Mouse (Mus musculus) forebrain, embryonic 15.5 days (tissue): ENCODE results near the gene Rab3il1. TPM values are rescaled to one million over a fixed set of nuclear protein-coding genes. Genes with fewer than 3 reads are reported as not detected.
"Not testable (repeated sequence)": the region's sequence is repeated elsewhere in the genome, so short reads cannot be mapped to it uniquely, and the experiment has no call there.

Experiments
- ATAC-seq: fragments of 200-750 bp; cut with Nextera tagmentation; replicated peaks from 2 replicates; pipeline ENCODE4 v1.8.0; 2017; ENCODE audit warnings: mild to moderate bottlenecking, moderate TSS enrichment, moderate library complexity
- H3K27ac ChIP-seq: fragments of 300-500 bp; sonication (generic); replicated peaks from 2 replicates; pipeline ENCODE4 v1.5.1; 2015; ENCODE audit warnings: mild to moderate bottlenecking, inconsistent platforms
- H3K27me3 ChIP-seq: fragments of 300-500 bp; sonication (generic); 2 replicates; pipeline ENCODE4 v1.6.1; 2015; ENCODE audit warnings: inconsistent platforms
- H3K36me3 ChIP-seq: fragments of 300-500 bp; sonication (generic); 2 replicates; pipeline ENCODE4 v1.6.1; 2015; ENCODE audit warnings: mild to moderate bottlenecking, inconsistent platforms
- H3K4me1 ChIP-seq: fragments of 300-500 bp; sonication (generic); 2 replicates; pipeline ENCODE4 v1.6.1; 2015; ENCODE audit warnings: inconsistent platforms
- H3K4me2 ChIP-seq: fragments of 300-500 bp; sonication (generic); replicated peaks from 2 replicates; pipeline ENCODE4 v1.6.1; 2015; ENCODE audit warnings: mild to moderate bottlenecking, inconsistent platforms
- H3K4me3 ChIP-seq: fragments of 300-500 bp; sonication (generic); 2 replicates; pipeline ENCODE4 v1.5.1; 2015; ENCODE audit warnings: mild to moderate bottlenecking, inconsistent platforms
- H3K9ac ChIP-seq: fragments of 300-500 bp; sonication (generic); replicated peaks from 2 replicates; pipeline ENCODE4 v1.6.1; 2015; ENCODE audit warnings: mild to moderate bottlenecking, inconsistent platforms
- H3K9me3 ChIP-seq: fragments of 300-500 bp; sonication (generic); 2 replicates; pipeline ENCODE4 v1.6.1; 2016; ENCODE audit warnings: inconsistent platforms
- WGBS: fragments of 180-500 bp; shearing (Covaris S2); methylation state at CpG from one replicate; pipeline ENCODE4 v1.1.7; 2015; ENCODE audit warnings: mixed read lengths; 5-methylcytosine and 5-hydroxymethylcytosine counted together
- polyA plus RNA-seq: library from polyadenylated mRNA; unstranded; fragments of >200 nt; fragmentation: Nextera tagmentation; extraction: Ambion mirVana; gene quantifications from 2 replicates; pipeline ENCODE4 v1.2.1, GENCODE M21; 2015

Rab3il1 gene
- polyA plus RNA-seq, 1 experiment from 2014 or later, result 17.9 TPM

DNA sequence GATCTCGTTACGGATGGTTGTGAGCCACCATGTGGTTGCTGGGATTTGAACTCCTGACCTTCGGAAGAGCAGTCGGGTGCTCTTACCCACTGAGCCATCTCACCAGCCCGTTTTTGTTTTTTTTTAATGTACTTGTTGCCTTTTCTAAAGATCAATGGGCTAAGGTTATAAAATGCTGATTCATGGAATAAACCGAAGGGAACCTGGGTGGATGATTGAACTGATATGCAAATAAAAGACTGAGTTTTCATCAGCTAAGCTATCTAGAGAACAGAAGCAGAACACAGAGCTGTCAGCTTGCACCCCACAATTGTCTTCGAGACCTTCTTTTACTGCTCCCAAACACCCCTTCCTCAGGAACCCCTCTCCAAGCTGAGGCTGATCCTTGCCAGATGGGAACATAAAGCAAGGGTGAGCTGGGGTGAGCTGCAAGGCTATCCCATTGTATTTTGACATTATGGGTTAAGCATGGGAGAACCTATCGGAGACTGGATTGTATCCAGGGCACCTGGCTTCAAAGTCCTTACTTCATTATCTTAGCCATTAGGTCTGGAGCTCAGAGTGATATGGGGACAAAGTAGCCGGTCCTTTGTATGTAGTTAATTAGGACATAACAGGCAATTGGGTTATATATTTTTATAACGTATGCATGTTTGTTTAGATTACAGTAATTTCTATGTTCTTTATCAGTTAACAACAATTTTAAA lies 33.2 kb upstream of the Rab3il1 start:
- no peak for ATAC-seq
- Histone ChIP-seq H3K9ac (no peak overlapping the region), H3K27me3 (no peaks in the 10 kb centered on the region), H3K9me3 (no peaks in the 10 kb centered on the region), H3K4me1 (no peaks in the 10 kb centered on the region), H3K36me3 (no peaks in the 10 kb centered on the region), H3K4me3 (no peak overlapping the region), H3K4me2 (no peak overlapping the region), H3K27ac (no peak overlapping the region)
- WGBS, result 84% methylated on average over 10 of the region's 10 CpGs

DNA sequence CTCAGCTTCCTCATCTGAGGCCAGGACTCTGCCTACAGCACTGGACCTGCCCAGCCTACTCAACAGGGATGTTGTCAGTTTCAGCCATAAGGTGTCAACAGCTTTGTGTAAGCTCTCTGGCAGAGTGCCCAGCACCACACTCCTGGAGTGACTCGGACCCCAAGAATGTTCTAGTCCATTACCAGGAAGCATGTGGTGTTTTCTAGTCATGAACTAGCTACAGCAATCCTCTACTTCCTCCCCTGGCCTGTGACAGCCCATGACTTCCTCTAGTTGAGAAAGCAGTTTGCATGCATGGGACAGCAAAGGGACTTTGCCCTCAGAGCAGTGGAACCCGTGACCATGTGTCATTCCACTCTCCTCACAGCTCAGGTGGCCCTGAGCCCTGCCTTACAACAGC lies 26.6 kb upstream of the Rab3il1 start:
- 64% methylated on average over 2 of the region's 2 CpGs for WGBS

DNA sequence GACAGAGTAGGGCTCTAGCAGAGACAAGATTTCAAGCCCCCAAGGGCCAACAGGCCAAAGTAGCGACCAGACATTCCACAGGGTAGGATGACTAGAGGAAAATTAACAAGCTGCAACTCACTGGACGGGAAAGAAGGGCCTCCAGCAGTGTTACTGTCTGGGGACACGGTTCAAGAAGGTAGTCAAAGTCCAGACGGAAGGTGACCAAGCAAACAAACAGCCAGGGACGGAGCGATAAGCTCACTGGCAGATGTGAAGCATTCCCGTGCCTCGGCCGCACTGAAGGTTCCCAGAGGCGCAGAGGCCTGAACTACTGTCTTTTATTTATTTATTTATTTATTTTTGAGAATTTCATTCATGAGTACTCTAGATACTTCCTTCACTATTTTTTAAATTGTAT lies 24.4 kb upstream of the Rab3il1 start:
- Histone ChIP-seq H3K4me1 (peaks cover 14% of the 10 kb centered on the region), H3K9me3 (no peaks in the 10 kb centered on the region), H3K36me3 (no peaks in the 10 kb centered on the region), H3K4me3 (no peak overlapping the region), H3K27me3 (no peaks in the 10 kb centered on the region), H3K9ac (no peak overlapping the region), H3K4me2 (no peak overlapping the region), H3K27ac (no peak overlapping the region)
- 89% methylated on average over 10 of the region's 10 CpGs for WGBS
- no peak for ATAC-seq

More for the DNA sequence above, 26.6 kb upstream of the Rab3il1 start:
- H3K9ac ChIP-seq, H3K9me3 ChIP-seq, H3K4me3 ChIP-seq, ATAC-seq, H3K27me3 ChIP-seq, H3K36me3 ChIP-seq, H3K4me2 ChIP-seq, H3K4me1 ChIP-seq, H3K27ac ChIP-seq: not testable (repeated sequence)

DNA sequence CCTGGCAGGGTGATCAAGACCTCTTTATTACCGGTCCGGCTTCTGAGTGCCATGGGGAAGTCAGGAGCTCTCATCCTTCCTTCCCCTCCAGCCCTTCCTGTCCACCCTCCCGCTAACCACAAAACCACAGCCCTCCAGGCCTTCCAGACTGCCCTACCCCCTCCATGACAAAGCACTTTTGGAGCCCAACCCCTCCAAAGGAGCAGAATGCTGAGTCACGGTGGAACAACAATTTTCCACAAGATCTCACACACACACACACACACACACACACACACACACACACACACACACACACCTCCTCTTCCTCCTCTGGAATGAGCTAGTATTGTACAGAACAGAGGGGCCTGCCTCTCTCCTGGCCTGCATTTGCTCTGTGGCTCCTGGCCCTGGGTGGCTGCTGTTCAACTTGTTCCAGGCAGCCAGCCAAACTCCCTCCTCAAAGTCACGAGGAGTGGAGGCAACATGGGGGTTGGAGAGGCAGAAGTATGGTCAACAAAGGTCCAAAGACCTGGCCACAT lies 23.0 kb upstream of the Rab3il1 start:
- no peak overlapping the region for H3K4me3 ChIP-seq
- H3K4me2 ChIP-seq, result no peak overlapping the region
- H3K27me3 ChIP-seq, result no peaks in the 10 kb centered on the region
- no peaks in the 10 kb centered on the region for H3K9me3 ChIP-seq
- no peak overlapping the region for H3K27ac ChIP-seq
- H3K4me1 ChIP-seq, result peaks cover 18% of the 10 kb centered on the region
- H3K36me3 ChIP-seq, result no peaks in the 10 kb centered on the region
- no peak for ATAC-seq
- 64% methylated on average over 5 of the region's 5 CpGs for WGBS
- no peak overlapping the region for H3K9ac ChIP-seq

DNA sequence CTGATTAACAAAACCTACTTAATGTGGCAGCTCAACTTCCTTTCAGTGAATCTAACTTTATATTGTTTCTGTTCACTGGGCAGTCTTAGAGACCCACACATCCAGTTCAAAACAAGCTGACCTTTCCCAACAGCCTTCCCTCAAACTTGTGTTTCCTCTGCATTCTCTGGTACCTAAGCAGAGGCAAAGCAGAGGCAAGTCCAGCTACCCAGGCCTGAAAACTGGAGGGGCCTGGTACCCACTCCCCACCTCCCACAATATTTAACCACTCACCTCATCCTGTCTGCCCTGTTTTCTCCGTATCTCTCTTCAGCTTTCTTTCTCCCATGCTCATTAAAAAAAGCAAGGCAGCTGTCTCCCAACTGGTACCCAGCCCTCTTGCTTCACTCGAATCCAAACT lies 22.3 kb upstream of the Rab3il1 start:
- no peak overlapping the region for H3K4me3 ChIP-seq
- WGBS, result 79% methylated on average over 2 of the region's 2 CpGs
- ATAC-seq, result no peak
- H3K4me2 ChIP-seq, result no peak overlapping the region
- H3K36me3 ChIP-seq, result peaks cover under 1% of the 10 kb centered on the region
- H3K27ac ChIP-seq, result no peak overlapping the region
- peaks cover 25% of the 10 kb centered on the region for H3K4me1 ChIP-seq
- H3K9ac ChIP-seq, result no peak overlapping the region
- no peaks in the 10 kb centered on the region for H3K9me3 ChIP-seq
- no peaks in the 10 kb centered on the region for H3K27me3 ChIP-seq

DNA sequence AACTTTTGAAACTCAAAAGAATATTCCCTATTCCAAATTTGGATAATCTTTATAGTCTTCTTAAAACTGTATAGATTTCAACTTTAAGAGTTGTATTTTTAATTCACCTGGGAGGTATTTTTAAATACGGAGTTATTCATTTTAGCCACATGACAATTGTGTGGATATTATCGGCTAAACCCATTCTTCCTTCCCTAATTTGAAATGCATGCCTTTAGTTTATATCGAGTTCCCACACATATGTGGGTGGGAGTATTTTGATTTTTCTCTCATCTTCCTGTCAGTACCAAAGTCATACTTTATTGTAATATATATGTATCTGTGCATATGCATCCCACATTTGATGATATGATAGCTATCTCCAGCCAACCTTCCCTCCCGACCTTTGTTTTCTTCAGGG lies 21.2 kb upstream of the Rab3il1 start, which contains the start of gene Fth1:
Gene Fth1, plus strand, starts transcription at position 341 of the 400 bp plus-strand sequence.
- peaks cover 31% of the 10 kb centered on the region for H3K4me1 ChIP-seq
- H3K36me3 ChIP-seq, result peaks cover 11% of the 10 kb centered on the region
- no peak within 1 kb of the TSS for H3K27ac ChIP-seq
- no peak within 1 kb of the TSS for H3K9ac ChIP-seq
- WGBS, result 90% methylated on average over 4 of the region's 4 CpGs
- H3K4me2 ChIP-seq, result no peak within 1 kb of the TSS
- ATAC-seq, result no peak
- no peaks in the 10 kb centered on the region for H3K9me3 ChIP-seq
- H3K27me3 ChIP-seq, result no peaks in the 10 kb centered on the region
- H3K4me3 ChIP-seq, result no peak within 1 kb of the TSS

DNA sequence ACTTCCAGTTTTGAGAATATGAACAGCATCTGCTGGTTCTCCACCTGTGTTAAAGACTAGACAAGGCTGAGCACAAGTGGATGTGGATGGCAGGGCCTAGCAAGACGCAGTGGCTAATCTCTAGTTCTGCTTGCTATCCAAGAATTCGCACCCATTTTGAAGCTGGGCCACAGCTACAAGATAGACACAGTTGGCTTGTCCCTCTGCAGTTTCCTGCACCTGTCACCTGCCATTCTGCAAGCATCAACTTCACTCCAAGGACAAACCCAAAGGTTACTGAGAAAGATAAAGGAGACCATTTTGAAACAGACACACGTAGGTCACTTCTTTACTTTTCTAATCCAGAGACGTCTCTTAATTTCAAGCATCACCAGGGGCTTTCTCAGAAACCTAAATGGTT lies 19.8 kb upstream of the Rab3il1 start:
- no peak for ATAC-seq
- Histone ChIP-seq H3K9me3 (no peaks in the 10 kb centered on the region), H3K9ac (peak overlapping the region; percentile 51; the same call in 1 of the 2 replicates), H3K27ac (peak overlapping the region; percentile 94), H3K36me3 (peaks cover 20% of the 10 kb centered on the region), H3K27me3 (no peaks in the 10 kb centered on the region), H3K4me1 (peaks cover 31% of the 10 kb centered on the region), H3K4me2 (peak overlapping the region; percentile 59), H3K4me3 (peak overlapping the region; percentile 63)
- 68% methylated on average over 4 of the region's 4 CpGs for WGBS

- Histone ChIP-seq H3K9ac (peak overlapping the region; percentile 83), H3K4me2 (peak overlapping the region; percentile 59), H3K4me3 (peak overlapping the region; percentile 63), H3K9me3 (no peaks in the 10 kb centered on the region), H3K4me1 (peaks cover 31% of the 10 kb centered on the region), H3K27ac (peak overlapping the region; percentile 94), H3K27me3 (no peaks in the 10 kb centered on the region), H3K36me3 (peaks cover 20% of the 10 kb centered on the region)
- WGBS, result under 1% methylated on average over 59 of the region's 59 CpGs
- ATAC-seq, result peak; percentile 99
Observed at GRCm38 (mm10) chr19:9982151-9982851, 19.2 kb upstream of the Rab3il1 start.

GRCm38 (mm10) chr19:9982852-9983542 lies 18.5 kb upstream of the Rab3il1 start:
- H3K4me2 ChIP-seq, result peak overlapping the region; percentile 59
- H3K36me3 ChIP-seq, result peaks cover 20% of the 10 kb centered on the region
- H3K27ac ChIP-seq, result peak overlapping the region; percentile 94
- no peaks in the 10 kb centered on the region for H3K27me3 ChIP-seq
- WGBS, result under 1% methylated on average over 31 of the region's 31 CpGs
- peak overlapping the region; percentile 63 for H3K4me3 ChIP-seq
- peak overlapping the region; percentile 83 for H3K9ac ChIP-seq
- no peaks in the 10 kb centered on the region for H3K9me3 ChIP-seq
- peaks cover 31% of the 10 kb centered on the region for H3K4me1 ChIP-seq
- ATAC-seq, result peak; percentile 78

DNA sequence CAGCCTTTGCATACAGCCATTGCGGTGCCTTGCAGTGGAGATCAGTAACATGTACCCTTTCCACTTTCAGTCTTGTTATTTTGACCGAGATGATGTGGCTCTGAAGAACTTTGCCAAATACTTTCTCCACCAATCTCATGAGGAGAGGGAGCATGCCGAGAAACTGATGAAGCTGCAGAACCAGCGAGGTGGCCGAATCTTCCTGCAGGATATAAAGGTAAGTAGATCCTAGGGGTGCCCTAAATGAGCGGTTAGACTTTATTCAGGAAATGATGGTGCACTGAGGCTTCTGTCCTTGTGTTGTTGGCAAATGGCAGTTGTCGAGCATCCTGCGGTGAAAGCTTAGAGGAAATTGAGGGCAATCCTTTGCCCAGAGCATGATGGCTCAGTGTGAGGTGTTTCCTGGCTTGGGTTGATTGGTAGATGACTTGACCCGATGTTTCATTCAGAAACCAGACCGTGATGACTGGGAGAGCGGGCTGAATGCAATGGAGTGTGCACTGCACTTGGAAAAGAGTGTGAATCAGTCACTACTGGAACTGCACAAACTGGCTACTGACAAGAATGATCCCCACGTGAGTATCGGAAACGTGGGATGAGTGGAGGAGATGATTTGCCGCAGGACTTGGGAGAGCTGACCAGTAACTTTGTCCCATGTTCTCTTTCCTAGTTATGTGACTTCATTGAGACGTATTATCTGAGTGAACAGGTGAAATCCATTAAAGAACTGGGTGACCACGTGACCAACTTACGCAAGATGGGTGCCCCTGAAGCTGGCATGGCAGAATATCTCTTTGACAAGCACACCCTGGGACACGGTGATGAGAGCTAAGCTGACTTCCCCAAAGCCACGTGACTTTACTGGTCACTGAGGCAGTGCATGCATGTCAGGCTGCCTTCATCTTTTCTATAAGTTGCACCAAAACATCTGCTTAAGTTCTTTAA lies 17.1 kb upstream of the Rab3il1 start:
- no peaks in the 10 kb centered on the region for H3K9me3 ChIP-seq
- H3K4me3 ChIP-seq, result peak overlapping the region; percentile 63
- H3K4me1 ChIP-seq, result peaks cover 28% of the 10 kb centered on the region
- no peak for ATAC-seq
- H3K36me3 ChIP-seq, result peaks cover 20% of the 10 kb centered on the region
- no peaks in the 10 kb centered on the region for H3K27me3 ChIP-seq
- WGBS, result 93% methylated on average over 20 of the region's 20 CpGs
- H3K9ac ChIP-seq, result no peak overlapping the region
- peak overlapping the region; percentile 59 for H3K4me2 ChIP-seq
- H3K27ac ChIP-seq, result no peak overlapping the region

- no peak for ATAC-seq
- Histone ChIP-seq H3K36me3 (peaks cover 20% of the 10 kb centered on the region), H3K9me3 (no peaks in the 10 kb centered on the region), H3K27me3 (no peaks in the 10 kb centered on the region), H3K4me3 (no peak overlapping the region), H3K4me1 (peaks cover 28% of the 10 kb centered on the region), H3K27ac (no peak overlapping the region), H3K4me2 (no peak overlapping the region), H3K9ac (no peak overlapping the region)
- WGBS, result 93% methylated on average over 6 of the region's 6 CpGs
Observed at GRCm38 (mm10) chr19:9985190-9985899, 16.1 kb upstream of the Rab3il1 start.
